Mouse (Mus musculus): ENCODE data around the gene Chst10. TPM values are rescaled to one million over a fixed set of nuclear protein-coding genes. Genes with fewer than 3 reads are reported as not detected.

The Chst10 gene
- polyA plus RNA-seq, 2 experiments: 0.07 to 0.09 TPM

DNA sequence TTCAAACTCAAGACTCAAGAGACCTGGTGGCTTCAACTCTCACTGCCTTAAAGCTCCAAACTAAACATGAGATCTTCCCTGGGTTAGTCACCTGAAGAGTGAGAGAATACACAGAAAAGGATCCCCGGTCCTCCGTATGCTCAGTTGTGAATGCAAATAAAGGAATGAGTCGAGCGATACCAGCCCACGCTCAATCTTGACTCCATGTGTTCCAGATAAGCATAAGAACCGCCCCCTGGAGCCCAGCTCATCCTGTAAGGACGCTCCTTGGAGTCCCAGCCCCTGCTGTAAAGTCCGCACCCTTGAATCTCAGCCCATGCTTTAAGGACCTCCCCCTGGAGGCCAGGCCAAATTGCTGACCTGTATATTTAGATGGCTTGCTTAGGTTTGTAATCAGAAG is 32.8 kb upstream of the Chst10 start:
- no peak for ATAC-seq (ENCODE audit: insufficient read depth)
- no peak for DNase-seq (ENCODE audit: low read depth in 3 of 3, low spot score in 3 of 3)
- 44% methylated on average over 8 of the region's 8 CpGs for WGBS (ENCODE audit: insufficient replicate concordance)
- Histone ChIP-seq H3K36me3 (replicated peaks; ENCODE audit: control insufficient read depth, insufficient read depth, low read depth) (no peaks in the 10 kb centered on the region), H3K4me3 (ENCODE audit: insufficient read depth in 1 of 2, low read depth in 2 of 2, low read length in 2 of 2) (no peak overlapping the region), H3K4me1 (replicated peaks; ENCODE audit: control insufficient read depth in 2 of 2, insufficient read depth in 2 of 2, low read length in 1 of 2) (no peaks in the 10 kb centered on the region), H3K27me3 (ENCODE audit: control insufficient read depth, insufficient read depth, low read length) (no peaks in the 10 kb centered on the region), H3K9ac (replicated peaks) (no peak overlapping the region), H3K9me3 (ENCODE audit: control insufficient read depth, low read length) (no peaks in the 10 kb centered on the region), H3K4me2 (ENCODE audit: low read depth) (no peak overlapping the region), H3K27ac (no peak overlapping the region)
- TF ChIP-seq CTCF (IDR thresholded peaks at IDR 0.05; ENCODE audit: low read depth) (no peak), EP300 (IDR thresholded peaks at IDR 0.05; ENCODE audit: low read depth) (no peak)

DNA sequence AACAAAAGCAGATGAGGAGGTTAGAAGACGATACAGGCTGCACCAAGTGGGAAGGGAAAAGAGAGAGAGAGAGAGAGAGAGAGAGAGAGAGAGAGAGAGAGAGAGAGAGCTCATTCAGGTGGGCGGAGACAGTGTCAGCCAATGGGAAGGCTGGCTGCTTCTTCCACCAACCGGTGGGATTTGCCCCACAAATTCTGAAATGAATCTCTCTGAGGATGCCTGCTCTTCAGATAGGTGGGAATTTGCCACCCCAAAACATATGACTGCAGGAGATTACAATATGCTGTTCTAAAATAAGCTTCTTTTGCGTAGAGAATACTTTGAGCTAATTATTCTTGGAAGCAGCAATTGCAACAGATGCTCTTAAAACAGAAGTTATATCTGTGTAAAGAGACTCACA is 31.5 kb upstream of the Chst10 start:
- H3K4me1 ChIP-seq (replicated peaks; ENCODE audit: control insufficient read depth in 2 of 2, insufficient read depth in 2 of 2, low read length in 1 of 2): no peaks in the 10 kb centered on the region
- H3K27me3 ChIP-seq (ENCODE audit: control insufficient read depth, insufficient read depth, low read length): no peaks in the 10 kb centered on the region
- TF ChIP-seq CTCF (IDR thresholded peaks at IDR 0.05; ENCODE audit: low read depth) (no peak), EP300 (IDR thresholded peaks at IDR 0.05; ENCODE audit: low read depth) (no peak)
- H3K27ac ChIP-seq: no peak overlapping the region
- no peak overlapping the region for H3K4me2 ChIP-seq (ENCODE audit: low read depth)
- WGBS (ENCODE audit: insufficient replicate concordance): 53% methylated on average over 4 of the region's 4 CpGs
- no peaks in the 10 kb centered on the region for H3K36me3 ChIP-seq (replicated peaks; ENCODE audit: control insufficient read depth, insufficient read depth, low read depth)
- no peak for DNase-seq (ENCODE audit: low read depth in 3 of 3, low spot score in 3 of 3)
- H3K4me3 ChIP-seq (ENCODE audit: insufficient read depth in 1 of 2, low read depth in 2 of 2, low read length in 2 of 2): no peak overlapping the region
- no peak overlapping the region for H3K9ac ChIP-seq (replicated peaks)
- H3K9me3 ChIP-seq (ENCODE audit: control insufficient read depth, low read length): no peaks in the 10 kb centered on the region
- ATAC-seq (ENCODE audit: insufficient read depth): no peak

DNA sequence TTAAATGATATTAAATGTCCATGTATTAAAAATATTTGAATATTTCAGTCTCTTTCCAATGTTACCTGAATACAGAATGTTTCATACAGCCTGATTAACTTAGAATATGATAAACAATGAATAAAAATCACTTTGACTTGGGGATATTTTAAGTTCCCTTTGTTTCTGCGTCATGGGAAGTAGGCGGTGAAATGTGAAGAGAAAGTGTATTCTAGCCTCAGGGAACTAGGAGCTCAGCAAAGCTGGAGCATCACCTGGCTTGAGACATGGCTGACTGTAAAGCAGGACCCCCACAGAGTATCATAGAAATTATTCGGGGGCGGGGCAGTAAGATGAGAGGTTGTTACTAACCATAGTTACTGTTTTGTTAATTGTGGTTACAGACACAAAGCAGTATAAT is 31.0 kb upstream of the Chst10 start:
- Histone ChIP-seq H3K9ac (replicated peaks) (no peak overlapping the region), H3K36me3 (replicated peaks; ENCODE audit: control insufficient read depth, insufficient read depth, low read depth) (no peaks in the 10 kb centered on the region)
- no peak for ATAC-seq (ENCODE audit: insufficient read depth)

DNA sequence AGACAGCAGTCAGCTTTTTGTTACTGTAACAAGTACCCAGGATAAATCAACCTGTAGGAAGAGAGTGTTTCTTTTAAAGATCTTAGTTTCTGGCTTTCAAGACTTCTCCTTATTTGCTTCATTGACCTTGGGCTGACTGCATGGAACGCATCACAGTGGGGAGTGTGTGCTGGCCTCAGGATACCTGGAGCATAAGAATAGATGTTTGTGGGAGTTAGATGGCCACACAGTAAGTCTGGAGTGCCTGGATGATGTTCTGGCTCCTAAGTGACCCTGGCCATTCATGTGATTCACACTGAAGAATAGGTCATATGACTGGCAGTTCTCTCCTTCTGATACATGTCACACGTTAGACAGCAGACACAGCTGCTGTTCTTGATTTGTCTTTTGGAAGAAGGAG is 6.0 kb upstream of the Chst10 start:
- Histone ChIP-seq H3K4me2 (ENCODE audit: low read depth) (no peak overlapping the region), H3K36me3 (replicated peaks; ENCODE audit: control insufficient read depth, insufficient read depth, low read depth) (no peaks in the 10 kb centered on the region), H3K4me1 (replicated peaks; ENCODE audit: control insufficient read depth in 2 of 2, insufficient read depth in 2 of 2, low read length in 1 of 2) (no peaks in the 10 kb centered on the region), H3K4me3 (ENCODE audit: insufficient read depth in 1 of 2, low read depth in 2 of 2, low read length in 2 of 2) (no peak overlapping the region), H3K27me3 (ENCODE audit: control insufficient read depth, insufficient read depth, low read length) (no peaks in the 10 kb centered on the region), H3K9ac (replicated peaks) (no peak overlapping the region), H3K9me3 (ENCODE audit: control insufficient read depth, low read length) (no peaks in the 10 kb centered on the region), H3K27ac (no peak overlapping the region)
- WGBS (ENCODE audit: insufficient replicate concordance): 65% methylated on average over 2 of the region's 2 CpGs
- ATAC-seq (ENCODE audit: insufficient read depth): no peak
- DNase-seq (ENCODE audit: low read depth in 3 of 3, low spot score in 3 of 3): no peak
- TF ChIP-seq CTCF (IDR thresholded peaks at IDR 0.05; ENCODE audit: low read depth): no peak
- no peak for TF ChIP-seq EP300 (IDR thresholded peaks at IDR 0.05; ENCODE audit: low read depth)

More for the DNA sequence above, 31.0 kb upstream of the Chst10 start:
- Histone ChIP-seq H3K4me2 (ENCODE audit: low read depth) (no peak overlapping the region), H3K4me1 (replicated peaks; ENCODE audit: control insufficient read depth in 2 of 2, insufficient read depth in 2 of 2, low read length in 1 of 2) (no peaks in the 10 kb centered on the region), H3K27ac (no peak overlapping the region), H3K27me3 (ENCODE audit: control insufficient read depth, insufficient read depth, low read length) (no peaks in the 10 kb centered on the region), H3K4me3 (ENCODE audit: insufficient read depth in 1 of 2, low read depth in 2 of 2, low read length in 2 of 2) (no peak overlapping the region), H3K9me3 (ENCODE audit: control insufficient read depth, low read length) (no peaks in the 10 kb centered on the region)
- no peak for DNase-seq (ENCODE audit: low read depth in 3 of 3, low spot score in 3 of 3)
- no peak for TF ChIP-seq EP300 (IDR thresholded peaks at IDR 0.05; ENCODE audit: low read depth)
- no peak for TF ChIP-seq CTCF (IDR thresholded peaks at IDR 0.05; ENCODE audit: low read depth)
- 63% methylated on average over 4 of the region's 4 CpGs for WGBS (ENCODE audit: insufficient replicate concordance)

DNA sequence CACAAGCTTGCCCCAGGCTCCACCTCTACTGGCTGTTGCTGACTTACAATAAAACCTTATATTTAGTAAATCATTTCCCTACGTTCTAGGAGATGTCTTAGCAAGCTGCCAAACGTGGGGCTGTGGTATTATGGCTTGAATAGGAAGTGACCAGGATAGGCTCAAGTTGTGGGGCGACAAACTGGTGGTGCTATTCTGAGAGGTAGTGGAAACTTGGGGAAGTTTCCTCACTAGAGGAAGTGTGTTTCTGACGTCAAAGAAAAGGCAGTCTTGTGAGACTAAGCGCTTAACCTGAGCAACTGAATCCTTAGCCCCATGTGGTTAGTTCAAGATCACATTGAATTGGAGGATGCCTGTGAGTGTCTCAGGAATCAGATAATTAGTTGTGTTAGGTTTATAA is 4.6 kb upstream of the Chst10 start:
- no peak for DNase-seq (ENCODE audit: low read depth in 3 of 3, low spot score in 3 of 3)

More for the DNA sequence above, 4.6 kb upstream of the Chst10 start:
- Histone ChIP-seq H3K36me3 (replicated peaks; ENCODE audit: control insufficient read depth, insufficient read depth, low read depth) (no peaks in the 10 kb centered on the region), H3K4me3 (ENCODE audit: insufficient read depth in 1 of 2, low read depth in 2 of 2, low read length in 2 of 2) (no peak overlapping the region), H3K9ac (replicated peaks) (no peak overlapping the region), H3K27ac (no peak overlapping the region), H3K4me2 (ENCODE audit: low read depth) (no peak overlapping the region), H3K4me1 (replicated peaks; ENCODE audit: control insufficient read depth in 2 of 2, insufficient read depth in 2 of 2, low read length in 1 of 2) (no peaks in the 10 kb centered on the region), H3K27me3 (ENCODE audit: control insufficient read depth, insufficient read depth, low read length) (peaks cover 5% of the 10 kb centered on the region), H3K9me3 (ENCODE audit: control insufficient read depth, low read length) (no peaks in the 10 kb centered on the region)
- no peak for ATAC-seq (ENCODE audit: insufficient read depth)
- WGBS (ENCODE audit: insufficient replicate concordance): 20% methylated on average over 5 of the region's 5 CpGs
- TF ChIP-seq EP300 (IDR thresholded peaks at IDR 0.05; ENCODE audit: low read depth): no peak
- no peak for TF ChIP-seq CTCF (IDR thresholded peaks at IDR 0.05; ENCODE audit: low read depth)

All from liver, embryonic 14.5 days (tissue).